ENCODE assay signal across 18 mouse cellular contexts in the genomic region with DNA sequence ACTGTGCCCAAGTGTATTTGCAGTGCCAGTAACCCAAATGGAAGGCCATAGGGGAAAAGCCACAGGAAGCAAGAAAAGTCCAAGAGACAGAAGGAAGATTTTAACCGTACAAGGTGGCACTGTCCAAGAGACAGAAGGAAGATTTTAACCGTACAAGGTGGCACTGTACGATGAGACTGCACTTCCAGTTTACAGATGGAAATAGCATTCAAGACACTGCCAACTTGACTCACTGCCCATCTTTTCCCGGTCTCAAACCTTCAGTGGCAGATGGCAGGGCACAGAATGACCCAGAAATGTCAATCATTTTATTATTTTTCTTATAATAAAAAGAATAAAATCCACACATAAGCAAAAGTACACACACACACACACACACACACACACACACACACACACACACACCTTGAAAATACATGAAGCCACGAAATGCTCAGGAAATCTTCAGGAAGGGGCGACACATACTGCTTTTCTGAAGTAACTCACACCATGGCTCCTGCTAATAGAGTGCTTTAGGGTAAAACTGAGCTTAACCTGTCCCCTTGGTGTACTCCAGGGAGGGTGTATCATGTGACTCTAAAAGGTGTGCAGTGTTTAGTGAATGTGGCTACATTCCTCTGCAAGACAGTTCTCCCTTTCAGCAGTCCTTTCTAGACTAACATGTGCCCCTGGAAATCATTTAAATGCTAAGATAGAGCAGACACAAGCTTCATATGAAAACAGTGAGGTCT.
DNase-seq lines count a peak whose midpoint lies in the region; ATAC-seq lines count a peak whose summit lies in the region.
"Had no signal": no experiment of that assay in that cellular context is flagged by ENCODE, and none has a peak within 500 bp of the region (broad histone marks: within the 10 kb centered on the region; RNA-seq: fewer than 3 reads in every experiment).

No protein-coding gene starts in this region.

- intact Hi-C loops in heart, postnatal 25 days (cut with DNase I): no loop called here

- no peaks in the 10 kb centered on the region for H3K27me3 ChIP-seq in forebrain, embryonic 16.5 days (replicated peaks; ENCODE audit: control insufficient read depth, insufficient read depth, low read length)
- H3K27me3 ChIP-seq: CH12.LX; limb, embryonic 13.5 days had no signal

- H3K4me3 ChIP-seq in forebrain, embryonic 16.5 days (replicated peaks; ENCODE audit: low read length): no peak overlapping the region
- H3K4me3 ChIP-seq: erythroblast, embryonic 14.5 days; heart, adult 2 months; limb, embryonic 13.5 days had no signal

- no peaks in the 10 kb centered on the region for H3K9me3 ChIP-seq in forebrain, embryonic 16.5 days (ENCODE audit: control insufficient read depth, low read length)
- H3K9me3 ChIP-seq: limb, embryonic 13.5 days had no signal

- peak; percentile 6 for DNase-seq in adrenal gland, postnatal 14 days
- DNase-seq in adrenal gland, postnatal 10 days: no peak
- DNase-seq in heart, adult 8-10 months (ENCODE audit: low spot score): peak; percentile 1
- DNase-seq in heart, postnatal 25 days (ENCODE audit: low spot score): no peak
- DNase-seq in cerebellum, adult 11-12 months: peak; percentile 95
- DNase-seq in kidney, postnatal 25 days: no peak
- DNase-seq in thymus, adult 18-20 months: no peak
- DNase-seq: kidney, postnatal 14 days; layer of hippocampus, postnatal 36 days; right cerebral cortex, postnatal 25 days; thymus, postnatal 14 days had no signal

- WGBS in forebrain, embryonic 16.5 days: 53% methylated on average over 6 of the region's 6 CpGs

- H3K4me2 ChIP-seq in forebrain, embryonic 16.5 days (ENCODE audit: low read length): no peak overlapping the region
- H3K4me2 ChIP-seq: limb, embryonic 13.5 days; midbrain, embryonic 11.5 days had no signal

- no peaks in the 10 kb centered on the region for H3K36me3 ChIP-seq in forebrain, embryonic 16.5 days (ENCODE audit: control insufficient read depth, insufficient read depth)
- H3K36me3 ChIP-seq: limb, embryonic 13.5 days had no signal

- H3K27ac ChIP-seq in forebrain, embryonic 16.5 days (ENCODE audit: low read length): no peak overlapping the region
- H3K27ac ChIP-seq: heart, adult 2 months; limb, embryonic 13.5 days had no signal

- peaks cover 4% of the 10 kb centered on the region for H3K4me1 ChIP-seq in forebrain, embryonic 16.5 days (replicated peaks; ENCODE audit: control insufficient read depth, insufficient read depth, low read length)
- H3K4me1 ChIP-seq: limb, embryonic 13.5 days had no signal

- no peak overlapping the region for H3K9ac ChIP-seq in forebrain, embryonic 16.5 days (replicated peaks; ENCODE audit: low read depth, low read length)
- H3K9ac ChIP-seq: limb, embryonic 13.5 days had no signal

- ATAC-seq in forebrain, embryonic 16.5 days: peak; percentile 57; the same call in 1 of the 2 replicates
- ATAC-seq: intestine, embryonic 16.5 days had no signal

Comparison
In these comparisons a context has a peak if more than half of its experiments do, and no peak if none do; other contexts are left out.
1. DNase-seq: peak in adrenal gland, postnatal 14 days (single experiment), heart, adult 8-10 months (single experiment) and cerebellum, adult 11-12 months (single experiment); none in adrenal gland, postnatal 10 days (single experiment), heart, postnatal 25 days (single experiment), kidney, postnatal 25 days (0 of 2) and thymus, adult 18-20 months (0 of 2).